Mouse (Mus musculus) subcutaneous adipose tissue, adult 2 months (tissue): ENCODE measurements around the gene Asb1. TPM values are rescaled to one million over a fixed set of nuclear protein-coding genes. Genes with fewer than 3 reads are reported as not detected.

Experiments used
- polyA plus RNA-seq: library from polyadenylated mRNA; depleted of rRNA; stranded (reverse); fragments of >200 nt; gene quantifications from 2 replicates; pipeline ENCODE4 v1.2.3, GENCODE M21; 2012; ENCODE audit warnings: low replicate concordance; rRNA removed

Asb1 gene
- 9.7 and 11.3 TPM in 2 replicates for polyA plus RNA-seq

DNA sequence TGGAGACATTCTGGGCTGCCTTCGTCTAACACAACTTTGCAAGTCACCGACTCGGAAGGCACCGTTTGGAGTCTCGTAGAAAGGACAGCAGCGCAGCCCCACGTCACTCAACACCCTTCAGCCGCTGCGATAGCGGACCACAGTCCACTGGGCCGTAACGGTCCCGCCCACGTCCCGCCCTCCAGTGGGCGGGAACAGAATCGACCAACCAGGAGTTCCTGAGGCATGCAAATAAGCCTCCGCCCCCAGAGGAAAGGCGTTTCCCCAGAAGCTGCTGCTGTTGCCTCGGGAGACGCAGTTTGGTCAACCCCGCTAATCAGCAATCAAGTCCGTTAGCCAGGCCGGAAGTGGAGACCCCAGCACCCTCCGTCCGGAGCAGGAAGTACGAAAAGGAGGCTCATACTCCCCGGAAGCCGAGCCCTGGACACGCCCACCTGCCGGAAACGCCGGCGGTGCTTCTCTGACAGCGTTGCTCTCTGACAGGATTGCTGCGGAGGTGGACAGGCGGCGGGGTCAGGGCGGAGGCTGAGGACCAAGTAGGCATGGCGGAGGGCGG, at the start of gene Asb1:
Gene Asb1, plus strand, starts transcription at position 274 of the 556 bp plus-strand sequence.

DNA sequence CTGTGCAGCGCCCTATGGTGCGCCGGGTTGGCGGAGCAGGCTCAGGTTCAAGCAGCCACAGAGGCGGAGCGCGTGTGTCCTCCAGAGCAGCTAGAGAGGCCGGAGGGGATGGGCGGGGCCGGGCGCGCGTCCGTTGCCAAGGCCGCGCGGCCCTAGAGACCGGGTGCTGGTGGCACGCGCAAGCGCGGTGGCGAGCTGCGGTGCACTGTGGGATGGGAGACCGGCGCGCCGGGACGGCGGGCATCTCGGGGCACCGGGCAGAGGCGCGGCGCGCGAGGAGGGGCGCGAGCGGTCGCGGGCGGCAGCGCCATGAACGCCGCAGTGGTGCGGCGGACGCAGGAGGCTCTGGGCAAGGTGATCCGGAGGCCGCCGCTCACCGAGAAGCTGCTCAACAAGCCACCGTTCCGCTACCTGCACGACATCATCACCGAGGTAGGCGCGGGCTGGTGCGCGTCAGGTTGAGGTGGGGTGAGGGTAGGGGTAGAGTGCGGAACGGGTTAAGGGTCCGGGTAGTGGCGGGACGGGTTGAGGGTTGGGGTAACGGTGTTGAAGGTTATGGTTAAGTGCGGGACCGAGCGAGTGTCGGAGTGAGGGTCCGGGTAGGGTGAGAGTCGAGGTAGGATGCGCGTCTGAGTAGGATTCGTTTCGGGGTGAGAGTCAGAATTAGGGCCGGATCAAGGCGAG, 45.7 kb upstream of the Asb1 start, which contains the start of gene Traf3ip1:
Gene Traf3ip1, plus strand, starts transcription at position 191 of the 684 bp plus-strand sequence.

Other genes starting within 250 kb of the Asb1 start
- gene Scly, start 242.2 kb upstream of the Asb1 start, polyA plus RNA-seq = 21.3 and 21.8 TPM in 2 replicates
- 0.01 and 0.04 TPM in 2 replicates for gene Espnl, start 218.5 kb upstream of the Asb1 start, polyA plus RNA-seq
- gene Klhl30, start 189.5 kb upstream of the Asb1 start, polyA plus RNA-seq = 0.46 and 3.9 TPM in 2 replicates
- gene Erfe, start 174.1 kb upstream of the Asb1 start, polyA plus RNA-seq = 0.95 TPM in 1 of 2 replicates, not detected in the other
- gene Ilkap, start 141.7 kb upstream of the Asb1 start, polyA plus RNA-seq = 47.7 and 76.8 TPM in 2 replicates
- 24.6 and 43.0 TPM in 2 replicates for gene Hes6, start 126.5 kb upstream of the Asb1 start, polyA plus RNA-seq
- gene Per2, start 81.2 kb upstream of the Asb1 start, polyA plus RNA-seq = 12.3 and 12.7 TPM in 2 replicates
- gene Traf3ip1, start 45.9 kb upstream of the Asb1 start, polyA plus RNA-seq = 4.2 and 11.8 TPM in 2 replicates